In genomic region chr12:117024916-117025315, GRCm38 (mm10) we compare ENCODE assay signal across 12 mouse cellular contexts.
DNase-seq lines count a peak whose midpoint lies in the region; ATAC-seq and TF ChIP-seq lines count a peak whose summit lies in the region.
"Had no signal": no experiment of that assay in that cellular context is flagged by ENCODE, and none has a peak within 500 bp of the region (broad histone marks: within the 10 kb centered on the region; RNA-seq: fewer than 3 reads in every experiment).

No protein-coding gene starts in this region.

- DNase-seq in heart, adult 18-20 months: peak; percentile 35 to 44
- DNase-seq in heart, adult 11 months: no peak
- DNase-seq in midbrain, embryonic 14.5 days: no peak
- peak; percentile 72 to 80 for DNase-seq in cerebellum, adult 2 months
- DNase-seq in left cerebral cortex, postnatal 14 days (ENCODE audit: low spot score in 2 of 2): peak; percentile 43 to 52
- no peak for DNase-seq in liver
- no peak for DNase-seq in liver, embryonic 11.5 days (ENCODE audit: low spot score)
- DNase-seq: kidney, postnatal 14 days; retina, postnatal 1 day had no signal

- ATAC-seq in midbrain, embryonic 16.5 days: no peak
- ATAC-seq in midbrain, embryonic 14.5 days (ENCODE audit: low FRiP score, low TSS enrichment): no peak
- no peak for ATAC-seq in liver, embryonic 11.5 days (replicated peaks; ENCODE audit: low FRiP score)

- TF ChIP-seq POLR2A in cerebellum, adult 2 months (IDR thresholded peaks at IDR 0.05; ENCODE audit: borderline replicate concordance, insufficient read depth, low read length): no peak

- H3K9me3 ChIP-seq in midbrain, embryonic 16.5 days (replicated peaks; ENCODE audit: control insufficient read depth, low read length, poor library complexity, severe bottlenecking): no peaks in the 10 kb centered on the region
- no peaks in the 10 kb centered on the region for H3K9me3 ChIP-seq in midbrain, embryonic 14.5 days (ENCODE audit: control insufficient read depth, low read length)
- no peaks in the 10 kb centered on the region for H3K9me3 ChIP-seq in liver, embryonic 11.5 days (ENCODE audit: control insufficient read depth, low read length)
- H3K9me3 ChIP-seq: liver, embryonic 15.5 days; midbrain, embryonic 12.5 days had no signal

- no peak overlapping the region for H3K4me2 ChIP-seq in midbrain, embryonic 16.5 days (ENCODE audit: low read length)
- H3K4me2 ChIP-seq in midbrain, embryonic 14.5 days (ENCODE audit: low read length): no peak overlapping the region
- no peak overlapping the region for H3K4me2 ChIP-seq in liver, embryonic 11.5 days
- H3K4me2 ChIP-seq: liver, embryonic 15.5 days; midbrain, embryonic 12.5 days had no signal

- 65% methylated on average over 4 of the region's 4 CpGs for WGBS in midbrain, embryonic 16.5 days
- 81% methylated on average over 4 of the region's 4 CpGs for WGBS in midbrain, embryonic 14.5 days
- WGBS in cerebellum, adult 2 months: 15% methylated on average over 4 of the region's 4 CpGs
- 79% methylated on average over 4 of the region's 4 CpGs for whole genome bisulfite sequencing in liver, embryonic 11.5 days

- no peak overlapping the region for H3K4me3 ChIP-seq in midbrain, embryonic 16.5 days (ENCODE audit: low read depth, low read length)
- H3K4me3 ChIP-seq in midbrain, embryonic 14.5 days (replicated peaks; ENCODE audit: low read depth, low read length): no peak overlapping the region
- H3K4me3 ChIP-seq in cerebellum, adult 2 months (replicated peaks; ENCODE audit: insufficient read depth, low read depth, low read length): no peak overlapping the region
- H3K4me3 ChIP-seq in liver, embryonic 11.5 days (ENCODE audit: low read depth, low read length): no peak overlapping the region
- H3K4me3 ChIP-seq: liver, embryonic 15.5 days; midbrain, embryonic 12.5 days had no signal

- no peaks in the 10 kb centered on the region for H3K36me3 ChIP-seq in midbrain, embryonic 16.5 days (ENCODE audit: control insufficient read depth, insufficient read depth, low read length)
- H3K36me3 ChIP-seq in midbrain, embryonic 14.5 days (ENCODE audit: control insufficient read depth, insufficient read depth, low read length): no peaks in the 10 kb centered on the region
- H3K36me3 ChIP-seq in liver, embryonic 11.5 days (ENCODE audit: control insufficient read depth, insufficient read depth, low read length): no peaks in the 10 kb centered on the region
- H3K36me3 ChIP-seq: liver, embryonic 15.5 days; midbrain, embryonic 12.5 days had no signal

- peaks cover 30% of the 10 kb centered on the region for H3K4me1 ChIP-seq in midbrain, embryonic 16.5 days (ENCODE audit: control insufficient read depth, insufficient read depth, low read length)
- peaks cover 44% of the 10 kb centered on the region for H3K4me1 ChIP-seq in midbrain, embryonic 14.5 days (ENCODE audit: control insufficient read depth, insufficient read depth, low read length)
- H3K4me1 ChIP-seq in cerebellum, adult 2 months (ENCODE audit: control insufficient read depth, insufficient read depth, low read length): peaks cover 8% of the 10 kb centered on the region
- H3K4me1 ChIP-seq in liver, embryonic 11.5 days (replicated peaks; ENCODE audit: control insufficient read depth, insufficient read depth, low read length): no peaks in the 10 kb centered on the region
- H3K4me1 ChIP-seq: liver, embryonic 15.5 days had no signal

- H3K27me3 ChIP-seq in midbrain, embryonic 16.5 days (ENCODE audit: control insufficient read depth, insufficient read depth, low read depth, low read length): no peaks in the 10 kb centered on the region
- H3K27me3 ChIP-seq in midbrain, embryonic 14.5 days (ENCODE audit: control insufficient read depth, insufficient read depth, low read length): no peaks in the 10 kb centered on the region
- no peaks in the 10 kb centered on the region for H3K27me3 ChIP-seq in cerebellum, adult 2 months (ENCODE audit: control insufficient read depth, insufficient read depth, low read length)
- no peaks in the 10 kb centered on the region for H3K27me3 ChIP-seq in liver, embryonic 11.5 days (replicated peaks; ENCODE audit: control insufficient read depth, insufficient read depth, low read length)
- H3K27me3 ChIP-seq: liver, embryonic 15.5 days; midbrain, embryonic 12.5 days had no signal

- no peak overlapping the region for H3K9ac ChIP-seq in midbrain, embryonic 16.5 days (ENCODE audit: low read depth, low read length)
- H3K9ac ChIP-seq in midbrain, embryonic 14.5 days (replicated peaks; ENCODE audit: low read length): no peak overlapping the region
- H3K9ac ChIP-seq in liver, embryonic 11.5 days (ENCODE audit: low read depth, low read length): no peak overlapping the region
- H3K9ac ChIP-seq: liver, embryonic 15.5 days; midbrain, embryonic 12.5 days had no signal

- TF ChIP-seq CTCF in cerebellum, adult 2 months (IDR thresholded peaks at IDR 0.05; ENCODE audit: borderline replicate concordance, insufficient read depth, low read depth, low read length): no peak

- H3K27ac ChIP-seq in midbrain, embryonic 16.5 days (ENCODE audit: low read length): peak overlapping the region; percentile 34; the same call in 1 of the 2 replicates
- H3K27ac ChIP-seq in midbrain, embryonic 14.5 days (replicated peaks; ENCODE audit: low read depth, low read length): no peak overlapping the region
- no peak overlapping the region for H3K27ac ChIP-seq in cerebellum, adult 2 months (ENCODE audit: insufficient read depth, low read length)
- no peak overlapping the region for H3K27ac ChIP-seq in liver, embryonic 11.5 days (ENCODE audit: low read depth, low read length)
- H3K27ac ChIP-seq: liver, embryonic 15.5 days; midbrain, embryonic 12.5 days had no signal

- intact Hi-C loops in left cerebral cortex, postnatal 14 days (cut with DNase I): no loop called here

Comparison
In these comparisons a context has a peak if more than half of its experiments do, and no peak if none do; other contexts are left out.
1. DNase-seq: peak in heart, adult 18-20 months (2 of 2), cerebellum, adult 2 months (2 of 2) and left cerebral cortex, postnatal 14 days (2 of 2); none in heart, adult 11 months (single experiment), midbrain, embryonic 14.5 days (single experiment), liver (single experiment) and liver, embryonic 11.5 days (single experiment).